Mouse (Mus musculus): ENCODE data around the gene Slc45a1. TPM values are rescaled to one million over a fixed set of nuclear protein-coding genes. Genes with fewer than 3 reads are reported as not detected.

Slc45a1 gene
- not detected in 2 replicates for polyA plus RNA-seq (2012; rRNA removed)

GRCm38 (mm10) chr4:150651390-150652277 lies at the start of gene Slc45a1:
TSS of gene Slc45a1 (minus strand) at chr4:150652174.

Other genes with a start within 250 kb of the Slc45a1 start
- 11.8 and 13.9 TPM in 2 replicates for gene Errfi1, start 201.7 kb upstream of the Slc45a1 start, polyA plus RNA-seq (2012; rRNA removed)

All from liver, embryonic 14 days (tissue).